Mouse (Mus musculus) kidney, adult 2 months (tissue): ENCODE data around the gene Mfsd4b1. TPM values are rescaled to one million over a fixed set of nuclear protein-coding genes. Genes with fewer than 3 reads are reported as not detected.

Source experiments
- DNase-seq: peaks from one replicate; pipeline ENCODE4 v3.0.0; 2021
- H3K27ac ChIP-seq: fragments of 200-500 bp; 2 replicates; pipeline ENCODE4 v1.5.1; 2012; ENCODE audit warnings: low read depth, low read length, control low read depth, inconsistent platforms; ENCODE audit not compliant: insufficient read depth
- H3K27me3 ChIP-seq: fragments of 200-500 bp; replicated peaks from 2 replicates; pipeline ENCODE4 v1.6.1; 2012; ENCODE audit warnings: mild to moderate bottlenecking, moderate library complexity, low read length, inconsistent platforms; ENCODE audit not compliant: control insufficient read depth, insufficient read depth
- H3K36me3 ChIP-seq: fragments of 200-500 bp; 2 replicates; pipeline ENCODE4 v1.6.1; 2012; ENCODE audit warnings: mild to moderate bottlenecking, moderate library complexity, low read length, inconsistent platforms; ENCODE audit not compliant: control insufficient read depth, insufficient read depth
- H3K4me1 ChIP-seq: fragments of 200-500 bp; 2 replicates; pipeline ENCODE4 v1.6.1; 2011; ENCODE audit warnings: low read length; ENCODE audit not compliant: control insufficient read depth, insufficient read depth
- H3K4me3 ChIP-seq: fragments of 200-500 bp; 2 replicates; pipeline ENCODE4 v1.5.1; 2011; ENCODE audit warnings: mild to moderate bottlenecking, low read depth, low read length, control low read depth; ENCODE audit not compliant: insufficient read depth
- CTCF ChIP-seq: fragments of 200-500 bp; conservative IDR thresholded peaks from 2 replicates; pipeline ENCODE4 v1.5.1; 2011; ENCODE audit warnings: low read depth, mild to moderate bottlenecking, control low read depth, low read length, moderate library complexity, mixed read lengths; ENCODE audit not compliant: insufficient read depth, insufficient read length
- POLR2A ChIP-seq: fragments of 200-500 bp; IDR thresholded peaks from one replicate; pipeline ENCODE4 v1.6.1; 2011; ENCODE audit warnings: low read depth, low read length, control low read depth
- WGBS: fragments of 180-500 bp; shearing (Covaris S2); methylation state at CpG from one replicate; pipeline ENCODE4 v1.1.7; 2018; 5-methylcytosine and 5-hydroxymethylcytosine counted together
- polyA plus RNA-seq: library from polyadenylated mRNA; depleted of rRNA; stranded (reverse); fragments of >200 nt; gene quantifications from 2 replicates; pipeline ENCODE4 v1.2.3, GENCODE M21; 2012

The Mfsd4b1 gene
- polyA plus RNA-seq, 1 experiment: 81.5 TPM

DNA sequence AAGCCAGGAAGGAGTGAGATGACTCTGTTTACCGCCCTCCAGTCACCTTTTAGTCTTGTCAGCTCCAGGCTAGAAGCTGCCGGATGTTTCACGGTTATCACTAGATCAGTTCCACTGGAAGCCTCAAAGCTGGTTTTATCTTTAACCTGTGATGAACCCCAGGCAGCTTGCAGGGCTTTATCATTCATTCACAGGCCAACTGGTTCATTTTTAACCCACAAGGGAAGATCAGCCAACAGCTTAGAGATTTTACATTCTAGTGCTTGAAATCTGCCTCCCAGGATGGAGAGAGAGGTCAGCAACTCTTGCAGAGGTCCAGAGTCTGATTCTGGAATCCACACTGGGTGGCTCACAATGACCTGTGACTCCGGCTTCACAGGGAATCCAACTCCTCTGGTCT lies 33.9 kb downstream of the Mfsd4b1 start:
- H3K36me3 ChIP-seq: no peaks in the 10 kb centered on the region
- TF ChIP-seq CTCF (no peak), POLR2A (no peak)
- H3K27me3 ChIP-seq: no peaks in the 10 kb centered on the region
- H3K4me3 ChIP-seq: no peak overlapping the region
- WGBS: 42% methylated on average over 4 of the region's 4 CpGs
- DNase-seq: peak; percentile 94
- H3K4me1 ChIP-seq: peaks cover 16% of the 10 kb centered on the region; the same call in 1 of the 2 replicates
- H3K27ac ChIP-seq: peak overlapping the region; percentile 73

DNA sequence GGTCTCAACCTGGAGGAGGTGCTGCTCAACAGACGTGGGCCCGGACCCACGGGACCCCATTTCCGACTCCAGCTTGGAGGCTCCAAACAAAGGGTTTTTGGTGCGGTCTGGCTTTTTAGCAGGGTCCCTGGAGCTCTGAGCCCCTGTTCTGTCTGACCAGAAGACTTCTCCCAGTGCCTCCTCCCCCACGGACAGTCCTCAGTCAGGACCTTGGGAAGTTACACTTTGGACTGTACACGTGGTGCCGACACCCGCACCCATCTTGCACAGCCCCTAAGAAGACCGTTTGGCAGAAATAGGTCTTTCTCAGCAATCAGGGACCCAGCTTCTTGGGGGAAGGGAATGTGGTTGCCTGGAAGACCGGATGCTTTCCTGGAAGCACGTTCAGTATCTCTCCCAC lies 38.6 kb downstream of the Mfsd4b1 start, which contains the start of gene Mfsd4b5:
TSS of gene Mfsd4b5 (minus strand) at position 181 of the 400 bp plus-strand sequence.
- TF ChIP-seq CTCF (no peak), POLR2A (peak; percentile 51)
- Histone ChIP-seq H3K36me3 (no peaks in the 10 kb centered on the region), H3K27me3 (no peaks in the 10 kb centered on the region), H3K27ac (peak within 1 kb of the TSS; percentile 87), H3K4me3 (peak within 1 kb of the TSS; percentile 61), H3K4me1 (peaks cover 22% of the 10 kb centered on the region)
- peak; percentile 94 for DNase-seq
- WGBS: 64% methylated on average over 12 of the region's 12 CpGs

DNA sequence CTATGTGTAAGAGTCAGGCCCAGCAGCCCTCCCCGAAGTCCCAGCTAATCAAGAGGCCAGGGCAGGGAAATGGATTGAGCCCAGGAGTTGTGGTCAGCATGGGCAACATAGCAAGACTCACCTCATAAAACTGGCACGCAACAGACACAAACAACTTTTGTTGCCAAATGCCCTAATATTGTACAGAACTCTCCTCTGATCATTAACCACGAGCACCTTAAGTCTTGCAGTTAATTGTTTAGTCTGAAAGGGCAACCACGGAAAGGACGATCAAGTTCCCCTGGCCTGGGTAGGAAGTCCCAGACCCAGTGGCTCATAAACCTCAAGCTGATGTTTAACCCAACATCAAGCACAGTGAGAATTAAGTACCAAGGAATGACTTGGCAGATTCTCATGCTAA lies 42.5 kb downstream of the Mfsd4b1 start:
- Histone ChIP-seq H3K27ac (peak overlapping the region; percentile 66), H3K4me3 (no peak overlapping the region), H3K4me1 (peaks cover 17% of the 10 kb centered on the region), H3K36me3 (peaks cover 2% of the 10 kb centered on the region; the same call in 1 of the 2 replicates), H3K27me3 (no peaks in the 10 kb centered on the region)
- WGBS: 27% methylated on average over 5 of the region's 5 CpGs
- DNase-seq: peak; percentile 97
- no peak for TF ChIP-seq POLR2A
- TF ChIP-seq CTCF: no peak

DNA sequence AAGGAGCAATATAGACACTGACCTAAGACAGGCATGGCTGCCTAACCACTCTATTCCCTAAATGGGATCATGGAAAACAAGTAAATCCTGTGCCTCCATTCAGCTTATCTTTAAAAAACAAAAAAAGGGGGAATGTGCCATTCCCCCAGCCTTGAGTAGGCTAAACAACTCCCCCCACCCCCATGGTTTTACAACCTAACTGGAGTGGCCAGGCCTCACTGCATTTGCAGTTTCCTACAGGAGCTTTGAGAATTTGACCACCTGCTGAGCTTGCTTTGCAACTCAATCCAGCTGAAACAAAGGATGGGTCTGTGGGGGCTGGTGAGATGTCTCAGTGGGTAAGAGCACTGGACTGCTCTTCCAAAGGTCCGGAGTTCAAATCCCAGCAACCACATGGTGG lies 46.8 kb downstream of the Mfsd4b1 start:
- H3K4me1 ChIP-seq: peaks cover 12% of the 10 kb centered on the region
- peaks cover 2% of the 10 kb centered on the region; the same call in 1 of the 2 replicates for H3K36me3 ChIP-seq
- no peak for DNase-seq
- H3K27me3 ChIP-seq: no peaks in the 10 kb centered on the region
- 90% methylated on average over 1 of the region's 1 CpGs for WGBS
- H3K4me3 ChIP-seq: no peak overlapping the region
- TF ChIP-seq CTCF: no peak
- TF ChIP-seq POLR2A: no peak
- H3K27ac ChIP-seq: no peak overlapping the region

DNA sequence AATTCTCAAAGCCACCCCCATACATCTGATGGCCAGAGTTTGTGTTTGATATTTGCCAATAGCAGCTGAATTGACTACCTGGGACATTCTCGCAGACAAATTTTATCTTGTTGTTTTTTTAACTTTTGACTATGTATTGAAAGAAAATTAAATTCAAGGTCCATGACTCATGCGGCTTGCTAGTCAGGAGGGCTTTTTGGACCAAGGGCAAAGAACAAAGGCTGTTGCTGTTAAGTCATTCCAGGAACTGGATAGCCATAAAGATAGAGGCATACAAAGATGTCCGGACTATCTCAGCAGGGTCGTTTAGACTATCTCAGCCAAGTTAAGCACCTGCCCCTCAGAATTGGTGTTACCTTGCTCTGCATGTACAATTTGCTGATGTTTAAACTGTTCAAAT lies 47.7 kb downstream of the Mfsd4b1 start:
- TF ChIP-seq CTCF (no peak), POLR2A (no peak)

DNA sequence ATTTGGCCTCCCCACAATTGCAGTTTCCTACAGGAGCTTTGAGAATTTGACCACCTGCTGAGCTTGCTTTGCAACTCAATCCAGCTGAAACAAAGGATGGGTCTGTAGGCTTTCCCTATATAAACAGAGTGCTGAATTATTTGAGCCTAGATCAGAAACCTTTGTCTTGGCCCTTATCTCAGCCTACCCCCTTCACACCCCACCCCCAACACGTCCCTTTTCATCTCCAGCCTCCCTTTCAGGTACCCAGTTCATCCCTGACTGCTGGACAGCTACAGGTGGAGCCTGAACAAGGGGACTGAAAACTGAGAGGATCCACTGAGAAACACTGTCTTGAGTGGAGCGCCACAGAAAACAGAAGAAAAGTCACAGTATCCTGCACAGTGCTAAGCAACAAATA lies 49.3 kb downstream of the Mfsd4b1 start:
- H3K27ac ChIP-seq: no peak overlapping the region
- no peak overlapping the region for H3K4me3 ChIP-seq
- WGBS: 70% methylated on average over 2 of the region's 2 CpGs
- TF ChIP-seq CTCF: no peak
- TF ChIP-seq POLR2A: no peak
- DNase-seq: no peak
- peaks cover 3% of the 10 kb centered on the region; the same call in 1 of the 2 replicates for H3K4me1 ChIP-seq
- H3K27me3 ChIP-seq: no peaks in the 10 kb centered on the region
- H3K36me3 ChIP-seq: peaks cover 2% of the 10 kb centered on the region; the same call in 1 of the 2 replicates

More for the DNA sequence above, 47.7 kb downstream of the Mfsd4b1 start:
- DNase-seq: peak; percentile 71
- Histone ChIP-seq H3K4me3 (no peak overlapping the region), H3K4me1 (peaks cover 8% of the 10 kb centered on the region), H3K27me3 (no peaks in the 10 kb centered on the region), H3K36me3 (peaks cover 2% of the 10 kb centered on the region; the same call in 1 of the 2 replicates), H3K27ac (no peak overlapping the region; the same call in 1 of the 2 replicates)
- WGBS: 66% methylated on average over 4 of the region's 4 CpGs

DNA sequence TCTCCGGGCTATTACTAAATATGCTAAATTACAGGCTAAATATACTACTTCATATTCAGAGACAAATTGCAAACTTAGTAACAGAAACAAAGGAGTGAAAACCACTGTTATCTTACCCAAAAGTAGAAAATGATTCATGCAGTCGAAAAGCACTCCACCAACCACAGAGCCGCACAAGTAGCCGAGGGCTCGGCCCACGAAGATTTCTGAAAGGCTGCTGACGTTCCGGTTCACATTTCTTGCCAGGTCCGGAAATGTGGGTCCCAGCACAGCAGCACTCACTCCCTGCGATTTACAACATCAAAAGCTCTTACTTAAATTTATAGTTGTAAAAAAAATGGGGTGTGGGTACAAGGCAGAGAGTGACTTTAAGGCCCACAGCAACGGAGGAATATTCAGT lies 50.1 kb downstream of the Mfsd4b1 start:
- Histone ChIP-seq H3K36me3 (peaks cover 2% of the 10 kb centered on the region; the same call in 1 of the 2 replicates), H3K4me1 (peaks cover 3% of the 10 kb centered on the region; the same call in 1 of the 2 replicates), H3K27ac (no peak overlapping the region), H3K27me3 (no peaks in the 10 kb centered on the region), H3K4me3 (no peak overlapping the region)
- 52% methylated on average over 11 of the region's 11 CpGs for WGBS
- no peak for DNase-seq
- TF ChIP-seq CTCF (no peak), POLR2A (no peak)
